Mouse (Mus musculus): ENCODE results near the gene Lsm12. TPM values are rescaled to one million over a fixed set of nuclear protein-coding genes. Genes with fewer than 3 reads are reported as not detected.

The Lsm12 gene
- polyA plus RNA-seq, 1 experiment from 2014 or later, result 89.9 TPM

DNA sequence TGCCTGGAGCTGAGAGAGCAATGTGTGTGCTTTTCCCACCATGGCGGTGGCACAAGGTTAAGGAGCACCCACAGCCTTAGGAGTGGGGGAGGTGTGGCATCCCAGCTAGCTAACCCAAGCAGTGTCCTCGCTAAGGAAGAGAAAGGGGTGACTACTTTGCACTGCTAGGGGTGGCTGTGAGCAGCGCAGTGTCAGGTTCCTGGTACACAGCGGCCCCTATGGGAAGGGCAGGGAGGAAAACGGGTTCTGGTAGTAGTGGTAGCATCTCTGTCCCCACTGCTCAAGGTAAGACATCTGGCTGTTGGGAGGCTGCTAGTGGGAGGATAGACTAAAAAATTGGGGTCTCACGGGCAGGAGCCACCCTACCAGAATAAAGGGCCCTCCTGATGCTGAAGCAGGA lies 13.1 kb upstream of the Lsm12 start:
- H3K36me3 ChIP-seq (ENCODE audit: control insufficient read depth, insufficient read depth, low read length), result peaks cover 94% of the 10 kb centered on the region
- ATAC-seq (replicated peaks; ENCODE audit: low FRiP score, low TSS enrichment, low read depth) (no peak), DNase-seq (ENCODE audit: low spot score) (no peak)
- no peak overlapping the region for H3K4me3 ChIP-seq (ENCODE audit: low read depth, low read length)
- H3K27ac ChIP-seq (ENCODE audit: low read depth), result no peak overlapping the region
- no peak overlapping the region for H3K4me2 ChIP-seq (ENCODE audit: low read length)
- WGBS, result 61% methylated on average over 6 of the region's 6 CpGs
- no peaks in the 10 kb centered on the region for H3K27me3 ChIP-seq (replicated peaks; ENCODE audit: control insufficient read depth, insufficient read depth, low read length)
- H3K4me1 ChIP-seq (replicated peaks; ENCODE audit: control insufficient read depth, insufficient read depth, low read length), result no peaks in the 10 kb centered on the region
- H3K9ac ChIP-seq (ENCODE audit: low read length), result no peak overlapping the region
- H3K9me3 ChIP-seq (ENCODE audit: control insufficient read depth, low read length), result no peaks in the 10 kb centered on the region

DNA sequence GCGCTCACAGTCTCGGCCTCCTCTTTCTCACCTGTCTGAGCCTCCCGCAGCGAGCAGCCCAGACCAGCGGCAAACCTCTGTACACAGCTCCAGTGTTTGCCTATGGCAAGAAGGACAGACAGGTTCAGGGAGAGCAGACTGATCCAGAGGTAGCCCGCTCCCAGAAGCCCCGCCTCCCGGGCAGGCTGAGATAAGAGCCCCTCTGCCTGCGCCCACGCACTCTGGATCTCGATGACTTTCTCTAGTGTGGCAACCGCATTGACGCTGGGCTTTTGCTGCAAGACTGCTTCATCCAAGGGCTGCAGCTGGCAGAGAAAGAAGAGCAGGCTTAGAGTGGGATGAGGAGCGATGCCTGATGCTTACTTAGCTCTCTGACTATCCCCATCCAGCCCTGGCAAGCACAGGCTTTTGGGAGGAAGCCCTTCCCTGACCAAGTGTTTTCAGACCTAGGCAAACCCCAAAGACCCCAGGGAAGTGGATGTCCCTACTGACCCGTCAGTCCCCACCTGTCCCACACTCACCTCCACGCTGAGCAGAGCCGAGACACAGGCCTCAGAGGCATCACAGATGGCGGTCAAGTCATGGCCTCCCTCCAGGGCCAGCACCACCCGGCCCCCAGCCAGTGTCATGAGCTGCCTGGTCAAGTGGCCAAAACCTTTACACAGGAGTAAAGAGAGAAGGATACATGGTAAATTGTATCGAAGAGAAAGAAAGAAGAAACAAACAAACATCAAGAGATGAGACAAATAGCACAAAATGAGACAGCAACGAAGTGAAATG lies 11.1 kb upstream of the Lsm12 start:
- ATAC-seq (replicated peaks; ENCODE audit: low FRiP score, low TSS enrichment, low read depth) (no peak), DNase-seq (ENCODE audit: low spot score) (no peak)
- no peaks in the 10 kb centered on the region for H3K27me3 ChIP-seq (replicated peaks; ENCODE audit: control insufficient read depth, insufficient read depth, low read length)
- no peak overlapping the region for H3K4me3 ChIP-seq (ENCODE audit: low read depth, low read length)
- no peak overlapping the region for H3K4me2 ChIP-seq (ENCODE audit: low read length)
- H3K36me3 ChIP-seq (ENCODE audit: control insufficient read depth, insufficient read depth, low read length), result peaks cover 87% of the 10 kb centered on the region
- 75% methylated on average over 21 of the region's 21 CpGs for WGBS
- no peaks in the 10 kb centered on the region for H3K9me3 ChIP-seq (ENCODE audit: control insufficient read depth, low read length)
- no peak overlapping the region for H3K27ac ChIP-seq (ENCODE audit: low read depth)
- H3K9ac ChIP-seq (ENCODE audit: low read length), result no peak overlapping the region
- peaks cover 2% of the 10 kb centered on the region; the same call in 1 of the 2 replicates for H3K4me1 ChIP-seq (replicated peaks; ENCODE audit: control insufficient read depth, insufficient read depth, low read length)

- H3K27ac ChIP-seq (ENCODE audit: low read depth), result no peak overlapping the region
- no peak for ATAC-seq (replicated peaks; ENCODE audit: low FRiP score, low TSS enrichment, low read depth)
- no peak overlapping the region for H3K4me2 ChIP-seq (ENCODE audit: low read length)
- no peak overlapping the region for H3K9ac ChIP-seq (ENCODE audit: low read length)
- peaks cover 64% of the 10 kb centered on the region for H3K36me3 ChIP-seq (ENCODE audit: control insufficient read depth, insufficient read depth, low read length)
- peaks cover 17% of the 10 kb centered on the region for H3K4me1 ChIP-seq (replicated peaks; ENCODE audit: control insufficient read depth, insufficient read depth, low read length)
- H3K4me3 ChIP-seq (ENCODE audit: low read depth, low read length), result no peak overlapping the region
- H3K9me3 ChIP-seq (ENCODE audit: control insufficient read depth, low read length), result no peaks in the 10 kb centered on the region
- no peaks in the 10 kb centered on the region for H3K27me3 ChIP-seq (replicated peaks; ENCODE audit: control insufficient read depth, insufficient read depth, low read length)
- 82% methylated on average over 9 of the region's 9 CpGs for WGBS
- DNase-seq (ENCODE audit: low spot score), result no peak
These were observed 8.8 kb upstream of the Lsm12 start for GRCm38 (mm10) chr11:102193657-102194440.

GRCm38 (mm10) chr11:102190848-102191247 lies 5.8 kb upstream of the Lsm12 start:
- 42% methylated on average over 4 of the region's 4 CpGs for WGBS
- Histone ChIP-seq H3K4me1 (replicated peaks; ENCODE audit: control insufficient read depth, insufficient read depth, low read length) (peaks cover 17% of the 10 kb centered on the region), H3K36me3 (ENCODE audit: control insufficient read depth, insufficient read depth, low read length) (peaks cover 34% of the 10 kb centered on the region), H3K4me2 (ENCODE audit: low read length) (peak overlapping the region; percentile 93), H3K9ac (ENCODE audit: low read length) (peak overlapping the region; percentile 7; the same call in 1 of the 2 replicates), H3K4me3 (ENCODE audit: low read depth, low read length) (0 out of 2 replicates have a peak overlapping the region, but pooled peaks have one; percentile 59), H3K9me3 (ENCODE audit: control insufficient read depth, low read length) (no peaks in the 10 kb centered on the region), H3K27me3 (replicated peaks; ENCODE audit: control insufficient read depth, insufficient read depth, low read length) (no peaks in the 10 kb centered on the region), H3K27ac (ENCODE audit: low read depth) (no peak overlapping the region)
- DNase-seq (ENCODE audit: low spot score), result no peak
- ATAC-seq (replicated peaks; ENCODE audit: low FRiP score, low TSS enrichment, low read depth), result no peak

DNA sequence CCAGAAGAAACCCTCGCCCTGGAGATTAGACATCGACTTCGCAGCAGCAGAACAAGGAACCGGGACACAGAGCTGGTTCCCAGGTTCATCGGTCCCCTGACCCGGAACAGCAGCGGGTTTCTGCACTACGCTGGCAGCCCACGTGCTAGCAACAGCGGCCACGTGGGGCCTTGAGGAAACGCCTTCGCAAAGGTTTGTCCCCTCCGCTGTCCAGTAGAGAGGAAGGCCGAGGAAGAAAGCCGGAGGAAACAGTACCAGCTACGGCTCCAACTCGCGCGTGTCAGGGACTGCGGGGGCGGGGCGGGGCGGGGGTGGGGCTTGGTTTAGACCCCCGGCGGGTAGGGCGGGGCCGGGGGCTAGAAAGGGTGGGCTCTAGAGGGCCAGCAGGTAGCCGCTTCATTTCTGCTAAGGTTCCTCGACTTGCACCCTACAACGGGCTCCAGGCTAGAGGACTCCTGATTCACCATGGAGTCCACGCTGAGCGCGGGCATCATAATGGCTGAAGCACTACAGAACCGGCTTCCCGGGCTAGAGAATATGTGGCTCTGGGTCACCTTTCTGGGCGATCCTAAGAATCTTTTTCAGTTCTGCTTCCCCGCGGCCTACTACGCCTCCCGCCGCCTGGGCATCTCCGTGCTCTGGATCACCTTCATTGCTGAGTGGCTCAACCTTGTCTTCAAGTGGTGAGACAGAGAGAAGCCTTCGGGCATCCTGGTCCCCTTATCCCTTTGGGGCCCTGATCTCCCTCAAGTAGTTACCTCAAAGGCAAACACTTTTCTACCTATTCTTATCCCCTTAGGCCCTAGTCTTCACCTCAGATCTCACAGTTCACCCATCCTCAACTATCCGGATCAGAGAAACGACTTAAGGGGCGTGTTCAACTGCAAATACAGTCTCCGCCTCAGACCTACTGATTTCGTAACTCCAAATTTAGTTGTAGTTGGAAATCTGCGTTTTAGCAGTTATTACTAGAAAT lies 4.7 kb upstream of the Lsm12 start, which contains the start of gene G6pc3:
Gene G6pc3, plus strand, starts transcription at position 160 of the 976 bp plus-strand sequence.
- no peaks in the 10 kb centered on the region for H3K9me3 ChIP-seq (ENCODE audit: control insufficient read depth, low read length)
- H3K4me2 ChIP-seq (ENCODE audit: low read length), result peak within 1 kb of the TSS; percentile 93
- peaks cover 17% of the 10 kb centered on the region for H3K4me1 ChIP-seq (replicated peaks; ENCODE audit: control insufficient read depth, insufficient read depth, low read length)
- no peaks in the 10 kb centered on the region for H3K27me3 ChIP-seq (replicated peaks; ENCODE audit: control insufficient read depth, insufficient read depth, low read length)
- H3K4me3 ChIP-seq (ENCODE audit: low read depth, low read length), result peak within 1 kb of the TSS; percentile 59
- peak within 1 kb of the TSS; percentile 64 for H3K9ac ChIP-seq (ENCODE audit: low read length)
- H3K27ac ChIP-seq (ENCODE audit: low read depth), result peak within 1 kb of the TSS; percentile 51
- WGBS, result 2% methylated on average over 46 of the region's 50 CpGs
- H3K36me3 ChIP-seq (ENCODE audit: control insufficient read depth, insufficient read depth, low read length), result peaks cover 23% of the 10 kb centered on the region
- ATAC-seq (replicated peaks; ENCODE audit: low FRiP score, low TSS enrichment, low read depth) (peak; percentile 74), DNase-seq (ENCODE audit: low spot score) (peak; percentile 89)

- Histone ChIP-seq H3K4me3 (ENCODE audit: low read depth, low read length) (peak overlapping the region; percentile 59; the same call in 1 of the 2 replicates), H3K4me2 (ENCODE audit: low read length) (peak overlapping the region; percentile 93), H3K9ac (ENCODE audit: low read length) (peak overlapping the region; percentile 64), H3K9me3 (ENCODE audit: control insufficient read depth, low read length) (no peaks in the 10 kb centered on the region), H3K36me3 (ENCODE audit: control insufficient read depth, insufficient read depth, low read length) (peaks cover 15% of the 10 kb centered on the region; the same call in 1 of the 2 replicates), H3K27me3 (replicated peaks; ENCODE audit: control insufficient read depth, insufficient read depth, low read length) (no peaks in the 10 kb centered on the region), H3K4me1 (replicated peaks; ENCODE audit: control insufficient read depth, insufficient read depth, low read length) (peaks cover 21% of the 10 kb centered on the region), H3K27ac (ENCODE audit: low read depth) (peak overlapping the region; percentile 51)
- DNase-seq (ENCODE audit: low spot score) (no peak), ATAC-seq (replicated peaks; ENCODE audit: low FRiP score, low TSS enrichment, low read depth) (no peak)
- 72% methylated on average over 6 of the region's 6 CpGs for WGBS
These were observed 3.9 kb upstream of the Lsm12 start for GRCm38 (mm10) chr11:102188980-102189379.

DNA sequence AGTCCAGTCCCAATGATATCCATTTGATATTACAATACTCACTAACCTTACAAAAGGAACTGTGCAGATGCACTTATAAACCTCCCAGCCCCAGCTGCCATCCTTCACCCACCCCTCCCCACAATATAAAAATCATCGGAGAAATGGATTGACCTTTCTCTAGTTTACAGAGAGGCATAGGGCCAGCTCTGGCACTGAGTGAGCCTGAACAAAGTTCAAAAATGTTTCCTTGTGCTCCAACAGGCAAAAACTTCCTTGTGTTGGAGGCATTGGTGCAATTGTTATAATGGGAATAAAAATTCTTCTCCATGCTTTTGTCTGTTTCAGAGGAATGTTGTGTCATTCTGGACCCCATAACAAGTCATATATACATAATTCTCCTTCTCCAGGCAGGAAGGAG lies 1.1 kb upstream of the Lsm12 start:
- no peak overlapping the region for H3K4me3 ChIP-seq (ENCODE audit: low read depth, low read length)
- 63% methylated on average over 1 of the region's 1 CpGs for WGBS
- no peak for ATAC-seq (replicated peaks; ENCODE audit: low FRiP score, low TSS enrichment, low read depth)
- H3K4me2 ChIP-seq (ENCODE audit: low read length), result no peak overlapping the region
- peaks cover 16% of the 10 kb centered on the region for H3K36me3 ChIP-seq (ENCODE audit: control insufficient read depth, insufficient read depth, low read length)
- H3K27me3 ChIP-seq (replicated peaks; ENCODE audit: control insufficient read depth, insufficient read depth, low read length), result no peaks in the 10 kb centered on the region
- H3K9ac ChIP-seq (ENCODE audit: low read length), result no peak overlapping the region
- no peak for DNase-seq (ENCODE audit: low spot score)
- no peak overlapping the region for H3K27ac ChIP-seq (ENCODE audit: low read depth)
- H3K9me3 ChIP-seq (ENCODE audit: control insufficient read depth, low read length), result no peaks in the 10 kb centered on the region
- H3K4me1 ChIP-seq (replicated peaks; ENCODE audit: control insufficient read depth, insufficient read depth, low read length), result peaks cover 28% of the 10 kb centered on the region

GRCm38 (mm10) chr11:102185677-102186076 lies 581 bp upstream of the Lsm12 start:
- no peak overlapping the region for H3K9ac ChIP-seq (ENCODE audit: low read length)
- 45% methylated on average over 3 of the region's 3 CpGs for WGBS

More at GRCm38 (mm10) chr11:102185677-102186076, 581 bp upstream of the Lsm12 start:
- Histone ChIP-seq H3K27me3 (replicated peaks; ENCODE audit: control insufficient read depth, insufficient read depth, low read length) (no peaks in the 10 kb centered on the region), H3K4me3 (ENCODE audit: low read depth, low read length) (peak overlapping the region; percentile 96), H3K36me3 (ENCODE audit: control insufficient read depth, insufficient read depth, low read length) (peaks cover 21% of the 10 kb centered on the region), H3K4me2 (ENCODE audit: low read length) (peak overlapping the region; percentile 81), H3K4me1 (replicated peaks; ENCODE audit: control insufficient read depth, insufficient read depth, low read length) (peaks cover 23% of the 10 kb centered on the region), H3K9me3 (ENCODE audit: control insufficient read depth, low read length) (no peaks in the 10 kb centered on the region), H3K27ac (ENCODE audit: low read depth) (peak overlapping the region; percentile 93)
- no peak for DNase-seq (ENCODE audit: low spot score)
- no peak for ATAC-seq (replicated peaks; ENCODE audit: low FRiP score, low TSS enrichment, low read depth)
